Mouse (Mus musculus): ENCODE measurements around the gene Ifna15. TPM values are rescaled to one million over a fixed set of nuclear protein-coding genes. Genes with fewer than 3 reads are reported as not detected.
A peak's percentile ranks its signal among the peaks of the same experiment; 100 is the strongest.

Ifna15 gene
- polyA plus RNA-seq, 1 experiment from 2014 or later: not detected

DNA sequence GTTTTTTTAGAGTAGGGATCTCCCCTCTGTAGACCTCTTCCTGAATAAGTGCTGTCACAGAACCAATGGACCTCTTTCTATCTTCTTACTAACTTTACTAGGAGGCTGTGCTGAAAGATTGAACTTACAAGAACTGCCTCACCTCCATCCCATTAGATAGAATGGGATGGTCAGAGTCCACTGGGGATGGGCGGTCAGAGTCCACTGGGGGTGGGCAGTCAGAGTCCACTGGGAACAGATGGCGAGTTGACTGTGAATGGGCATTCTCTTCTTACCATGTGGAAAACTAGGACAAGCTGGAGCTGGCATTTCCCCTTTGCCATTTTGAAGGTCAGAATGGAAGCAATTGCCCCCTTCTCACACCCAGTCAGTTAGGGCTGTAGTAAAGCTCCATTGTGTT lies 24.5 kb downstream of the Ifna15 start:
- Histone ChIP-seq H3K4me3 (replicated peaks) (no peak overlapping the region), H3K4me1 (replicated peaks) (no peaks in the 10 kb centered on the region), H3K27me3 (replicated peaks) (no peaks in the 10 kb centered on the region), H3K4me2 (replicated peaks) (no peak overlapping the region), H3K9me3 (no peaks in the 10 kb centered on the region), H3K27ac (no peak overlapping the region), H3K9ac (no peak overlapping the region), H3K36me3 (no peaks in the 10 kb centered on the region)
- no peak for ATAC-seq
- 92% methylated on average over 2 of the region's 2 CpGs for WGBS

DNA sequence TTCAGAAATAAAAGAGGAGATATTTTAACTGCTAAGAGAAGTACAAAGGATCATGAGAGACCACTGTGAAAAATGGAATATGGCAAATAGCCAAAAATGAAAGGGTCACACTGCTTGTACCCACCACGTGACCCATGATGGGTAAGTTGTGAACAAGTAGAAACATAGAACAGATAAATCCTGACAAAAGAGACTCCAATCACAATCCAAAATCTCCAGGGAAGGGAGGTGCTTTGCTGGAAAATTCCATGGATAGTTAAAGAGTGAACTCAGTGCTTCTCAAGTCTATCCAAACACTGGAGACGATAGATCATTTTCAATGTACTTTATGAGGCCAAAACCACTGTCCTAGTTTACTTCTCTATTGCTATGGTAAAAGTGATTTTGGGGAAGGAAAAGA lies 27.2 kb downstream of the Ifna15 start:
- Histone ChIP-seq H3K9ac (no peak overlapping the region), H3K4me2 (replicated peaks) (no peak overlapping the region), H3K27ac (no peak overlapping the region), H3K4me1 (replicated peaks) (no peaks in the 10 kb centered on the region), H3K27me3 (replicated peaks) (no peaks in the 10 kb centered on the region), H3K9me3 (no peaks in the 10 kb centered on the region), H3K36me3 (no peaks in the 10 kb centered on the region), H3K4me3 (replicated peaks) (no peak overlapping the region)
- 63% methylated on average over 2 of the region's 2 CpGs for WGBS
- no peak for ATAC-seq

- no peaks in the 10 kb centered on the region for H3K9me3 ChIP-seq
- ATAC-seq: no peak
- no peaks in the 10 kb centered on the region for H3K27me3 ChIP-seq (replicated peaks)
- 71% methylated on average over 4 of the region's 4 CpGs for WGBS
- H3K4me3 ChIP-seq (replicated peaks): no peak overlapping the region
- H3K4me1 ChIP-seq (replicated peaks): no peaks in the 10 kb centered on the region
- no peak overlapping the region for H3K9ac ChIP-seq
- no peak overlapping the region for H3K27ac ChIP-seq
- H3K36me3 ChIP-seq: no peaks in the 10 kb centered on the region
- no peak overlapping the region for H3K4me2 ChIP-seq (replicated peaks)
Observed at GRCm38 (mm10) chr4:88530271-88530670, 27.8 kb downstream of the Ifna15 start.

DNA sequence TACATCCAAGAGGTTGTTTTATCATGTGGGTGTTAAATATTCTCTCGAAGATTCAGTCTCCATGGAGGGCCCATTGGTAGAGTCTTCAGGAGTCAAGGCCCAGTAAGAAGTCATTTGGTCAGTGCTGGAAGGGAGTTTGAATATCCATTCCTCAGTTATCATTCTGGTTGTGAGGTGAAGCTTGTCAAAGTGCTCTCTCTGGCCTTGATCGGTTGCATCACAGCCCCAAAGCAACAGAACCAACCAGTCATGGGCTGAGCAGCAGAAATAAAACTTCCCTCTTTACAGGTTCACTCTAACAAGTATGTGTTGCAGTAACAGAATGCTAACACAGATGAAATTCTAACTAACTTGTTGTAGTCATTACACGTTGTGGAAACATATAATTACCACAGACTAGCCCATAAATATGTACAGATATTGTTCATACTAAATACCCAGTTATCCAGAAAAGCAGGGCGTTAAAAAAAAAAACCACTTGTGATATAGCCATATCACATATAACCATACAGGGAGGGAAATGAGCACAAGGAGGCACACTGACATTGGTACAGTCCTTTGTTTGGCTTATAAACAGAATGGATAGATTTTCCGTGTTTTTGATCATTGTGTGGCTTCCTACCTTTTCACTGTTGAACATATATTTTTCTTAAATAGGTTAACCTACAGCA lies 31.5 kb downstream of the Ifna15 start:
- H3K36me3 ChIP-seq: no peaks in the 10 kb centered on the region
- ATAC-seq: no peak
- no peak overlapping the region for H3K4me3 ChIP-seq (replicated peaks)
- no peaks in the 10 kb centered on the region for H3K27me3 ChIP-seq (replicated peaks)
- no peak overlapping the region for H3K4me2 ChIP-seq (replicated peaks)
- 86% methylated on average over 5 of the region's 5 CpGs for WGBS
- no peak overlapping the region for H3K9ac ChIP-seq
- H3K4me1 ChIP-seq (replicated peaks): no peaks in the 10 kb centered on the region
- H3K27ac ChIP-seq: no peak overlapping the region
- no peaks in the 10 kb centered on the region for H3K9me3 ChIP-seq

DNA sequence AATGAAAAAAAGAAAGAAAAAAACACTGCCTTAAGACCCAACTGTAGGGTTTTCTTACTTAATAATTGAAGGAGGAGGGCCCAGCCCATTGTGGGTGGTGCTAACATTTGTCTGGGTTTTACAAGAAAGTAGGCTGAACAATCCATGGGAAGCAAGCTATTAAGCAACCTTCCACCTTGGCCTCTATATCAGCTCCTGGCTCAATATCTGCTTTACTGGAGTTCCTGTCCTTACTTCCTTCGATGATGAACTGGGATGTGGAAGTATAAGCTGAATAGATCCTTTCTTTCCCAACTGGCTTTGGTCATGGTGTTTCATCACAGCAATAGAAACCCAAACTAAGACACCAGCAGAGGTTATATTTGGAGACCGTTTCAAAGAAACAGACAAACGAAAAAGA lies 32.7 kb downstream of the Ifna15 start:
- Histone ChIP-seq H3K4me3 (replicated peaks) (no peak overlapping the region), H3K27me3 (replicated peaks) (no peaks in the 10 kb centered on the region), H3K36me3 (no peaks in the 10 kb centered on the region), H3K9ac (no peak overlapping the region), H3K4me1 (replicated peaks) (no peaks in the 10 kb centered on the region), H3K9me3 (no peaks in the 10 kb centered on the region), H3K27ac (no peak overlapping the region), H3K4me2 (replicated peaks) (no peak overlapping the region)
- ATAC-seq: no peak
- 81% methylated on average over 3 of the region's 3 CpGs for WGBS

- no peak overlapping the region for H3K9ac ChIP-seq
- no peak for ATAC-seq
- H3K4me1 ChIP-seq (replicated peaks): no peaks in the 10 kb centered on the region
- H3K4me2 ChIP-seq (replicated peaks): no peak overlapping the region
- H3K4me3 ChIP-seq (replicated peaks): no peak overlapping the region
- no peaks in the 10 kb centered on the region for H3K36me3 ChIP-seq
- H3K9me3 ChIP-seq: no peaks in the 10 kb centered on the region
- no peaks in the 10 kb centered on the region for H3K27me3 ChIP-seq (replicated peaks)
- H3K27ac ChIP-seq: no peak overlapping the region
Observed at GRCm38 (mm10) chr4:88523241-88523640, 34.8 kb downstream of the Ifna15 start.

GRCm38 (mm10) chr4:88522674-88523073 lies 35.4 kb downstream of the Ifna15 start, which contains the start of gene Ifnb1:
Gene Ifnb1, minus strand, starts transcription at chr4:88522774.
- no peak within 1 kb of the TSS for H3K4me3 ChIP-seq (replicated peaks)
- H3K9me3 ChIP-seq: no peaks in the 10 kb centered on the region
- H3K4me1 ChIP-seq (replicated peaks): no peaks in the 10 kb centered on the region
- 82% methylated on average over 4 of the region's 4 CpGs for WGBS
- no peak for ATAC-seq
- no peaks in the 10 kb centered on the region for H3K27me3 ChIP-seq (replicated peaks)
- no peak within 1 kb of the TSS for H3K4me2 ChIP-seq (replicated peaks)
- H3K27ac ChIP-seq: no peak within 1 kb of the TSS
- no peaks in the 10 kb centered on the region for H3K36me3 ChIP-seq
- H3K9ac ChIP-seq: no peak within 1 kb of the TSS

- H3K9ac ChIP-seq: no peak overlapping the region
- 81% methylated on average over 2 of the region's 2 CpGs for WGBS
- ATAC-seq: no peak
- H3K4me3 ChIP-seq (replicated peaks): no peak overlapping the region
- H3K9me3 ChIP-seq: no peaks in the 10 kb centered on the region
- H3K27me3 ChIP-seq (replicated peaks): no peaks in the 10 kb centered on the region
- H3K27ac ChIP-seq: no peak overlapping the region
- H3K4me1 ChIP-seq (replicated peaks): peaks cover 6% of the 10 kb centered on the region
- no peak overlapping the region for H3K4me2 ChIP-seq (replicated peaks)
- H3K36me3 ChIP-seq: no peaks in the 10 kb centered on the region
Observed at GRCm38 (mm10) chr4:88517957-88518356, 40.1 kb downstream of the Ifna15 start.

DNA sequence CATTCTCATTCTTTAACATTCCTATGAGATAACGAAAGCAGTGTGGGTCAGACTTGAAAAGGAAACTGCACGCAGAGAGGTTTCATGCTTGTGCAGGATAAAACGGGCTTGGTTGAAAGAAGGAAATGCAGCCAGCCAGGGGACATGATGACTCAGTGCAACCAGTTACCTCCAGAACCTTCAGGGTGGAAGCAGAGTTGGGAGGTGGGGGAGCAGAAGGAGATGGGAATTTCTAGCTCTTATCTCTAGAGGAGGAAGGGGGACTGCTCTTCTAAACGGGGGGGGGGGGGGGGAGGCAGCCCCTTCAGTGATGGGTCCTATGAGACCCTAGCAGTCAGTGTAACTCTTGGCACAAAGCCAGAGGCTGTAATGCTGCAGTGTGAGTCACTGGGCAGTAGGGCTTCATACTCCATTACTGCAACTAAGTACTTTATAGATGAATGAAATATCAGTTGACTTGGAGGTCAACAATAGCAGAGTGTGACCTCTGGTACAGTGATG lies 42.3 kb downstream of the Ifna15 start:
- 27% methylated on average over 4 of the region's 4 CpGs for WGBS
- H3K36me3 ChIP-seq: no peaks in the 10 kb centered on the region
- no peak overlapping the region for H3K4me3 ChIP-seq (replicated peaks)
- ATAC-seq: peak; percentile 83
- peak overlapping the region; percentile 26; the same call in 1 of the 2 replicates for H3K4me2 ChIP-seq (replicated peaks)
- H3K4me1 ChIP-seq (replicated peaks): peaks cover 6% of the 10 kb centered on the region
- H3K9ac ChIP-seq: no peak overlapping the region
- no peak overlapping the region; the same call in 1 of the 2 replicates for H3K27ac ChIP-seq
- no peaks in the 10 kb centered on the region for H3K9me3 ChIP-seq
- no peaks in the 10 kb centered on the region for H3K27me3 ChIP-seq (replicated peaks)

DNA sequence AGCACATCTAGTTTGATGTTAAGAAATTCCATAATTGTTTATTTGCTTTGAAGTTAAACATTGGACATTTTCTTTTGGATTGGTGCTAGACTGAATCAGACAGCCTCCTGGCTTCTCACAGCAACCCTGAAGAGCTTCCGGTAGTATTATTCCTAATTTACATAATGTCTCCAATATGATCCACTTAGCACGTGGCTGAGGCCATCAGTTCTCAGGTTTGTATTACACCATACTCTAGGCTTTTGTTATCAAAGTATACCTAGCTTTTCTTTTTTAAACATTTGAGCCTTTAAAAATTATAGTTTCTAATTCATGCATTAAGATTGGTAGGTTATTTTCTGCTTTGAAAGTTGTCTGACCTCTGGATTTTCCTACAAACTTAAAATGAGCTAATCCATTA lies 42.8 kb downstream of the Ifna15 start:
- no peaks in the 10 kb centered on the region for H3K36me3 ChIP-seq
- WGBS: 52% methylated on average over 2 of the region's 2 CpGs
- H3K4me2 ChIP-seq (replicated peaks): 0 out of 2 replicates have a peak overlapping the region, but pooled peaks have one; percentile 26
- H3K4me1 ChIP-seq (replicated peaks): peaks cover 6% of the 10 kb centered on the region
- no peak overlapping the region for H3K9ac ChIP-seq
- no peak for ATAC-seq
- no peak overlapping the region for H3K27ac ChIP-seq
- no peaks in the 10 kb centered on the region for H3K9me3 ChIP-seq
- no peaks in the 10 kb centered on the region for H3K27me3 ChIP-seq (replicated peaks)
- no peak overlapping the region for H3K4me3 ChIP-seq (replicated peaks)

DNA sequence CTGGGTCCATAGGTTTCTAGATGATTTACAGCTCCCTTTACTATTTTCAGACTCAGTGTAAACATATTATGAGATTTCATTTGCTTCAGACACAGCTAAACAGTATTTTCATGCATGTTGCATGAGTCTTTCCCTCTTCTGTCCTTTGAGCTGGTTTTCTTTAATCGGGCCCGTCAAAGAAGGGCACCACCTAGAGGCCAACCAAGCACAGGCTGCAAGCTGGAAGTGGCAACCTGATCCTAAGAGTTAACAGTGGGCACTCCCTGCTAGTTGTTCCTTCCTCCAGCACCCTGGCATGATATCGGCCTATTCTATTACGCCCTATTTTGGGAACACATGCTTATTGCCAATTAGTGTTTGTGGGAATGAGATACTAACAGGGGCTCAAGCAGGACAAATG lies 43.6 kb downstream of the Ifna15 start:
- Histone ChIP-seq H3K9me3 (no peaks in the 10 kb centered on the region), H3K36me3 (no peaks in the 10 kb centered on the region), H3K4me2 (replicated peaks) (no peak overlapping the region), H3K4me3 (replicated peaks) (no peak overlapping the region), H3K4me1 (replicated peaks) (peaks cover 6% of the 10 kb centered on the region), H3K27me3 (replicated peaks) (no peaks in the 10 kb centered on the region), H3K9ac (no peak overlapping the region), H3K27ac (no peak overlapping the region)
- 52% methylated on average over 4 of the region's 4 CpGs for WGBS
- 0 out of 2 replicates have a peak, but pooled peaks have one; percentile 23 for ATAC-seq

DNA sequence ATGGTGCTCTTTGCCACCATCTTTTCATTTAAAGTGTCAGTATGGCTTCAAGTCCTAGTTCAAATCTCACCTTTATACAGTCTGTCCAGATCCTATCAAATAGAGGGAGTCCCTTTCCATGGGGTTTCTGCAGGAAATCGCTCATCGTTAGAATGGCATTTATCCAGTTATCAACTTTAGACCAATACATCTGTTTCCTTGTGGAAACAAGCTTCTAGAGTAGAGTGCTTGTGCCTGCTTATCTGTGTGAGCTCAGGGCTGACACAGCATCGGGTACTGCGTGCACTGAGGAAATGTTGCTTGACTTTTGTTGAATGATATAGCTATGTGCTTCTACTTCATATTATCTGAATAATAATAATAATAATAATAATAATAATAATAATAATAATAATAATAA lies 44.3 kb downstream of the Ifna15 start:
- Histone ChIP-seq H3K27me3 (replicated peaks) (no peaks in the 10 kb centered on the region), H3K4me2 (replicated peaks) (no peak overlapping the region), H3K4me1 (replicated peaks) (peaks cover 6% of the 10 kb centered on the region), H3K27ac (no peak overlapping the region), H3K4me3 (replicated peaks) (no peak overlapping the region), H3K9ac (no peak overlapping the region), H3K36me3 (no peaks in the 10 kb centered on the region), H3K9me3 (no peaks in the 10 kb centered on the region)
- no peak for ATAC-seq
- 94% methylated on average over 4 of the region's 4 CpGs for WGBS
